Mouse (Mus musculus): ENCODE measurements around the gene Spata16.

Gene Spata16

GRCm38 (mm10) chr3:26980371-26980770 is 343.0 kb downstream of the Spata16 start:
- DNase-seq, result no peak

GRCm38 (mm10) chr3:26981979-26982623 is 344.7 kb downstream of the Spata16 start:
- DNase-seq, result no peak

- no peak for DNase-seq
Observed at GRCm38 (mm10) chr3:26983749-26984148, 346.3 kb downstream of the Spata16 start.

- DNase-seq, result no peak
Observed at GRCm38 (mm10) chr3:27006844-27007243, 369.4 kb downstream of the Spata16 start.

- no peak for DNase-seq
Observed at GRCm38 (mm10) chr3:27027957-27028356, 390.5 kb downstream of the Spata16 start.

GRCm38 (mm10) chr3:27028526-27028925 is 391.1 kb downstream of the Spata16 start:
- DNase-seq, result no peak

GRCm38 (mm10) chr3:27030067-27030857 is 392.8 kb downstream of the Spata16 start:
- no peak for DNase-seq

All from right cerebral cortex, postnatal 14 days (tissue).